Comparison of ENCODE assay signal across 27 mouse cellular contexts in genomic region chr10:87450777-87451176, GRCm38 (mm10). TPM values are rescaled to one million over a fixed set of nuclear protein-coding genes. Genes with fewer than 3 reads are reported as not detected.
"Had no signal": no experiment of that assay in that cellular context is flagged by ENCODE, and none has a peak within 500 bp of the region (broad histone marks: within the 10 kb centered on the region; RNA-seq: fewer than 3 reads in every experiment).

No protein-coding gene starts in this region.

- H3K4me1 ChIP-seq: heart, embryonic 10.5 days; heart, embryonic 12.5 days; intestine, embryonic 15.5 days; liver, embryonic 13.5 days had no signal

- H3K4me3 ChIP-seq: gastrocnemius, adult 2 months; heart, adult 2 months; heart, embryonic 10.5 days; heart, embryonic 12.5 days; hindbrain, embryonic 13.5 days; hindbrain, embryonic 15.5 days; intestine, embryonic 15.5 days; layer of hippocampus, adult 2 months; left cerebral cortex, adult 2 months; limb, embryonic 10.5 days; limb, embryonic 12.5 days; liver, embryonic 13.5 days had no signal

- H3K27ac ChIP-seq: gastrocnemius, adult 2 months; heart, adult 2 months; heart, embryonic 10.5 days; hindbrain, embryonic 13.5 days; hindbrain, embryonic 15.5 days; intestine, embryonic 15.5 days; layer of hippocampus, adult 2 months; left cerebral cortex, adult 2 months; limb, embryonic 10.5 days; limb, embryonic 12.5 days; liver, embryonic 13.5 days had no signal

- H3K36me3 ChIP-seq: heart, embryonic 10.5 days; heart, embryonic 12.5 days; hindbrain, embryonic 13.5 days; hindbrain, embryonic 15.5 days; intestine, embryonic 15.5 days; limb, embryonic 10.5 days; limb, embryonic 12.5 days; liver, embryonic 13.5 days had no signal

- H3K27me3 ChIP-seq: heart, embryonic 12.5 days; hindbrain, embryonic 13.5 days; hindbrain, embryonic 15.5 days; intestine, embryonic 15.5 days; liver, embryonic 13.5 days had no signal

- DNase-seq: gastrocnemius, adult 2 months; gastrocnemius, postnatal 10 days; gastrocnemius, postnatal 25 days; heart, adult 2 months; heart, postnatal 10 days; heart, postnatal 4 days; kidney, adult 18-20 months; kidney, adult 8-10 months; kidney, postnatal 10 days; kidney, postnatal 25 days; kidney, postnatal 4 days; liver; liver, embryonic 13.5 days had no signal

- H3K9me3 ChIP-seq: heart, embryonic 10.5 days; heart, embryonic 12.5 days; hindbrain, embryonic 13.5 days; hindbrain, embryonic 15.5 days; intestine, embryonic 15.5 days; limb, embryonic 10.5 days; limb, embryonic 12.5 days; liver, embryonic 13.5 days had no signal

- H3K9ac ChIP-seq: heart, embryonic 12.5 days; hindbrain, embryonic 13.5 days; hindbrain, embryonic 15.5 days; intestine, embryonic 15.5 days; limb, embryonic 12.5 days; liver, embryonic 13.5 days had no signal

- ATAC-seq: inflammation-experienced regulatory T-cells, adult 6 months; intestine, embryonic 15.5 days; intestine, postnatal 0 days had no signal

- H3K4me2 ChIP-seq: heart, embryonic 12.5 days; hindbrain, embryonic 13.5 days; hindbrain, embryonic 15.5 days; intestine, embryonic 15.5 days; limb, embryonic 12.5 days; liver, embryonic 11.5 days; liver, embryonic 13.5 days had no signal

RNA-seq across cellular contexts. Expression of gene Ascl1, which starts 42.7 kb away (rescaled TPM):
- total RNA-seq: gastrocnemius, adult 2 months; gastrocnemius, postnatal 10 days; gastrocnemius, postnatal 25 days; granulocyte monocyte progenitor cell, adult 5-6 weeks; heart, postnatal 10 days; heart, postnatal 25 days; heart, postnatal 4 days had no signal
- polyA plus RNA-seq: inflammation-experienced regulatory T-cells, adult 6 months; liver, embryonic 13.5 days had no signal
